8 mouse cellular contexts compared by ENCODE assay signal in the genomic region with DNA sequence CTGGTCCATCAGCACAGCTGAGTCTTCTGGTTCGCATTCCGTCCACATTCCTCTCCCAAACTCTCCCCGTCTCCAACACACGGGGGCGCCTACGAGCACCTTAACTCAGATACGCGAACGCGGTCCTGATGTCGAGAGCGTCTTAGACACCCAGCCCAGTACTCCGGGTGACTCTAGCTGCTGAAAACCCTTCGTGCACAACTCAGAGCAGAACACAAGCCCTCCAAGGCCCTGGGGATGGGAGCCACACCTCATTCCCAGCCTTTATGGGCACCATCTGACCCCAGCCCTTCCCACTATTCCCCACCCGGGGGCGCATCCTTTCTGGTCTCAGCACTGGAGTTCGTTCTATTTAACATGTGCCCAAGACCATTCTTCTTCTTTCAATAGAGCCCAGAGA. TPM values are rescaled to one million over a fixed set of nuclear protein-coding genes. Genes with fewer than 3 reads are reported as not detected.
DNase-seq lines count a peak whose midpoint lies in the region; ATAC-seq and TF ChIP-seq lines count a peak whose summit lies in the region.

No protein-coding gene starts in this region.

- intact Hi-C loops in heart, postnatal 10 days (cut with DNase I), result loop anchor here (1.0 to 5.0 kb wide), 3 partner anchors 43 to 986 kb away; no protein-coding TSS in a partner anchor

- DNase-seq in CD4-positive helper T cell, adult 2 months (ENCODE audit: low read depth, low spot score), result peak; percentile 61
- peak; percentile 90 for DNase-seq in forebrain, embryonic 11.5 days (ENCODE audit: low spot score)
- DNase-seq in heart, postnatal 10 days, result peak; percentile 79 to 87
- DNase-seq in large intestine, adult 2 months (ENCODE audit: low read depth, low spot score), result peak; percentile 42
- peak; percentile 83 for DNase-seq in stomach, postnatal 0 days (ENCODE audit: low spot score)

- no peak for TF ChIP-seq EP300 in stomach, postnatal 0 days (optimal IDR thresholded peaks at IDR 0.05)

- H3K9me3 ChIP-seq in forebrain, embryonic 11.5 days (ENCODE audit: control insufficient read depth, low read length), result no peaks in the 10 kb centered on the region
- H3K9me3 ChIP-seq in liver, embryonic 16.5 days (replicated peaks; ENCODE audit: control insufficient read depth, low read length), result no peaks in the 10 kb centered on the region
- H3K9me3 ChIP-seq in neural tube, embryonic 12.5 days, result no peaks in the 10 kb centered on the region
- no peaks in the 10 kb centered on the region for H3K9me3 ChIP-seq in stomach, postnatal 0 days (ENCODE audit: control insufficient read depth, low read length)

- peak overlapping the region; percentile 7; the same call in 1 of the 2 replicates for H3K9ac ChIP-seq in forebrain, embryonic 11.5 days (ENCODE audit: low read length)
- no peak overlapping the region for H3K9ac ChIP-seq in liver, embryonic 16.5 days (ENCODE audit: low read depth, low read length)
- no peak overlapping the region for H3K9ac ChIP-seq in neural tube, embryonic 12.5 days
- no peak overlapping the region for H3K9ac ChIP-seq in stomach, postnatal 0 days (ENCODE audit: low read length)

- no peaks in the 10 kb centered on the region for H3K4me1 ChIP-seq in brown adipose tissue, adult 24 weeks (ENCODE audit: control insufficient read depth, insufficient read depth, insufficient read length, low read length)
- H3K4me1 ChIP-seq in forebrain, embryonic 11.5 days (replicated peaks; ENCODE audit: control insufficient read depth, insufficient read depth, low read length), result peaks cover 23% of the 10 kb centered on the region
- no peaks in the 10 kb centered on the region for H3K4me1 ChIP-seq in liver, embryonic 16.5 days (ENCODE audit: control insufficient read depth, low read depth, low read length)
- H3K4me1 ChIP-seq in neural tube, embryonic 12.5 days, result peaks cover 39% of the 10 kb centered on the region
- peaks cover 16% of the 10 kb centered on the region; the same call in 1 of the 2 replicates for H3K4me1 ChIP-seq in stomach, postnatal 0 days (replicated peaks; ENCODE audit: control insufficient read depth, insufficient read depth)

- peak; percentile 43 for ATAC-seq in forebrain, embryonic 11.5 days (replicated peaks; ENCODE audit: low FRiP score)
- no peak for ATAC-seq in liver, embryonic 16.5 days (ENCODE audit: low read depth)
- peak; percentile 17; the same call in 1 of the 2 replicates for ATAC-seq in neural tube, embryonic 12.5 days (ENCODE audit: low FRiP score, low read depth)
- ATAC-seq in stomach, postnatal 0 days (ENCODE audit: low FRiP score, low TSS enrichment), result peak; percentile 55

- H3K27ac ChIP-seq in brown adipose tissue, adult 24 weeks (replicated peaks; ENCODE audit: low read depth, low read length), result no peak overlapping the region
- H3K27ac ChIP-seq in forebrain, embryonic 11.5 days (ENCODE audit: low read depth, low read length), result no peak overlapping the region
- no peak overlapping the region for H3K27ac ChIP-seq in liver, embryonic 16.5 days (ENCODE audit: low read length)
- no peak overlapping the region for H3K27ac ChIP-seq in neural tube, embryonic 12.5 days
- H3K27ac ChIP-seq in stomach, postnatal 0 days (replicated peaks), result no peak overlapping the region

- H3K27me3 ChIP-seq in forebrain, embryonic 11.5 days (ENCODE audit: control insufficient read depth, insufficient read depth, low read length), result no peaks in the 10 kb centered on the region
- H3K27me3 ChIP-seq in liver, embryonic 16.5 days (ENCODE audit: control insufficient read depth, insufficient read depth, low read depth, low read length), result peaks cover 17% of the 10 kb centered on the region
- H3K27me3 ChIP-seq in neural tube, embryonic 12.5 days (replicated peaks), result no peaks in the 10 kb centered on the region
- no peaks in the 10 kb centered on the region for H3K27me3 ChIP-seq in stomach, postnatal 0 days (ENCODE audit: control insufficient read depth, insufficient read depth, low read length)

- peak; percentile 88 for TF ChIP-seq CTCF in stomach, postnatal 0 days (IDR thresholded peaks at IDR 0.05; ENCODE audit: low read depth)

- WGBS in forebrain, embryonic 11.5 days, result 0% methylated on average over 17 of the region's 17 CpGs
- 2% methylated on average over 17 of the region's 17 CpGs for WGBS in large intestine, adult 2 months
- WGBS in liver, embryonic 16.5 days (ENCODE audit: insufficient replicate concordance), result under 1% methylated on average over 17 of the region's 17 CpGs
- under 1% methylated on average over 17 of the region's 17 CpGs for WGBS in neural tube, embryonic 12.5 days
- WGBS in stomach, postnatal 0 days, result under 1% methylated on average over 17 of the region's 17 CpGs

- no peaks in the 10 kb centered on the region for H3K36me3 ChIP-seq in forebrain, embryonic 11.5 days (ENCODE audit: control insufficient read depth, insufficient read depth, low read length)
- no peaks in the 10 kb centered on the region for H3K36me3 ChIP-seq in liver, embryonic 16.5 days (ENCODE audit: control insufficient read depth, insufficient read depth)
- 0 out of 2 replicates have a peak, but pooled peaks cover 3% of the 10 kb centered on the region for H3K36me3 ChIP-seq in neural tube, embryonic 12.5 days
- H3K36me3 ChIP-seq in stomach, postnatal 0 days (ENCODE audit: control insufficient read depth, insufficient read depth, low read length), result no peaks in the 10 kb centered on the region

- peak overlapping the region; percentile 45 for H3K4me2 ChIP-seq in forebrain, embryonic 11.5 days (ENCODE audit: low read depth, low read length, severe bottlenecking)
- peak overlapping the region; percentile 32 for H3K4me2 ChIP-seq in liver, embryonic 16.5 days (ENCODE audit: low read depth, low read length)
- peak overlapping the region; percentile 67 for H3K4me2 ChIP-seq in neural tube, embryonic 12.5 days (replicated peaks)
- peak overlapping the region; percentile 55 for H3K4me2 ChIP-seq in stomach, postnatal 0 days (replicated peaks; ENCODE audit: low read depth)

- H3K4me3 ChIP-seq in brown adipose tissue, adult 24 weeks (ENCODE audit: insufficient read depth, low read depth, low read length), result 0 out of 2 replicates have a peak overlapping the region, but pooled peaks have one; percentile 23
- H3K4me3 ChIP-seq in forebrain, embryonic 11.5 days (ENCODE audit: low read depth, low read length), result peak overlapping the region; percentile 15
- H3K4me3 ChIP-seq in liver, embryonic 16.5 days (ENCODE audit: low read depth, low read length), result no peak overlapping the region; the same call in 1 of the 2 replicates
- peak overlapping the region; percentile 20; the same call in 1 of the 2 replicates for H3K4me3 ChIP-seq in neural tube, embryonic 12.5 days
- peak overlapping the region; percentile 21; the same call in 1 of the 2 replicates for H3K4me3 ChIP-seq in stomach, postnatal 0 days (ENCODE audit: low read depth, low read length)

RNA-seq across cellular contexts. Expression of gene Chst3, which starts 27.3 kb away (rescaled TPM):
- polyA plus RNA-seq in brown adipose tissue, adult 24 weeks (2012; ENCODE audit: insufficient read depth, insufficient read length, missing spikeins), result not detected in 2 replicates
- polyA plus RNA-seq in forebrain, embryonic 11.5 days (2014; fragmentation: Nextera tagmentation; extraction: Ambion mirVana), result 2.8 and 3.2 TPM in 2 replicates
- total RNA-seq in heart, postnatal 10 days (2021), result 1 to 10 TPM; 1.4 to 1.8 TPM
- 3.1 and 3.3 TPM in 2 replicates for polyA plus RNA-seq in large intestine, adult 2 months (2012; rRNA removed)
- polyA plus RNA-seq in liver, embryonic 16.5 days (2015; fragmentation: Nextera tagmentation; extraction: Ambion mirVana), result 0.22 and 0.27 TPM in 2 replicates
- polyA plus RNA-seq in neural tube, embryonic 12.5 days (2016; fragmentation: Nextera tagmentation; extraction: Ambion mirVana), result 2.9 and 3.3 TPM in 2 replicates
- polyA plus RNA-seq in stomach, postnatal 0 days (2015; fragmentation: Nextera tagmentation; extraction: Ambion mirVana), result 1.1 and 1.4 TPM in 2 replicates
